Mouse (Mus musculus) bone marrow macrophage, adult 2 months (primary cell): ENCODE measurements around the gene Ttc28.

ENCODE experiments used
- CTCF ChIP-seq: IDR thresholded peaks from 2 replicates; pipeline ENCODE4 v1.5.1; 2012; ENCODE audit warnings: low read depth, mild to moderate bottlenecking, low read length, moderate library complexity
- POLR2A ChIP-seq: IDR thresholded peaks from 2 replicates; pipeline ENCODE4 v1.6.1; 2012; ENCODE audit warnings: mild to moderate bottlenecking, low read depth, low read length, borderline replicate concordance

DNA sequence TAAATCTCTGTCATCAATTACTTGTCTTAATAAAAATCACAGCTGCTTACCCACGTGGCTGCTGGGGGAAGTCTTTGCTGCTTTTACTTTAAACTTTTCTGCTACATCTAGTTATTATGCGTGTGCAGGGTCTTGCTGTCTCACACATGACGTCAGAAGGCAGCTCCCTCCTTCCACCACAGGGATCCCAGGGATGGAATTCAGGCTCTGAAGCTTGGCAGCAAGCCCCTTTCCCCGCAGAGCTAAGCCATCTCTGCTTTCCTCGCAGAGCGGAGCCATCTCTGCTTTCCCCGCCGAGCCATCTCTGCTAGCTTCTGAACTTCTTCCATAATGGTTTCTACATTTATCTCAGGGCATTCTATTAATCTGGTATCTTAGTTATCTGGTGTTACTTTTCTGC is 128.3 kb downstream of the Ttc28 start:
- TF ChIP-seq CTCF (no peak), POLR2A (no peak)
